Comparison of ENCODE assay signal across 9 mouse cellular contexts in the genomic region with DNA sequence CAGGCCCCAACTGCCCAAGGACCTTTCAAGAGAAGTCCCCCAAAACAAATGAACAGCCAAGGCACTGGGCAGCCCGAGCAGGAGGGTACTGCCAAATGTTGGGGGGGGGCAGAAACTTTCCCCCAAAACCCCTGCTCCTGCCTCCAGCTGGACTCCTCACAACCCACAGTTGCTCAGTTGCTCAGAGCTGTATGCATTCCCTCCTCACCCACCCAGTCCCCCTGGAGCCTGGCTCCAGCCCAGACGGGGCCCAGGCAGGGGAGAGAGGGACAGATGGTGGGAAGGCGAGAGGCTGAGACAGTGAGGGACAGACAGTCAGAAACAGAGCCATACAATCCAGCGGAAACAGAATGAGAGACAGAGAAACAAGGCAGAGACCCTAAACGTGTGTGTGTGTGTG.
DNase-seq lines count a peak whose midpoint lies in the region; ATAC-seq and TF ChIP-seq lines count a peak whose summit lies in the region.
"Had no signal": no experiment of that assay in that cellular context is flagged by ENCODE, and none has a peak within 500 bp of the region (broad histone marks: within the 10 kb centered on the region; RNA-seq: fewer than 3 reads in every experiment).

No protein-coding gene starts in this region.

- peaks cover 34% of the 10 kb centered on the region for H3K4me1 ChIP-seq in forebrain, embryonic 15.5 days
- H3K4me1 ChIP-seq in midbrain, embryonic 11.5 days (ENCODE audit: control insufficient read depth, insufficient read depth, low read length) = peaks cover 6% of the 10 kb centered on the region

- peaks cover 18% of the 10 kb centered on the region for H3K36me3 ChIP-seq in forebrain, embryonic 15.5 days
- peaks cover 28% of the 10 kb centered on the region for H3K36me3 ChIP-seq in midbrain, embryonic 11.5 days (ENCODE audit: control insufficient read depth, insufficient read depth, low read length)

- peak overlapping the region; percentile 83 for H3K27ac ChIP-seq in forebrain, embryonic 15.5 days (replicated peaks)
- peak overlapping the region; percentile 26; the same call in 1 of the 2 replicates for H3K27ac ChIP-seq in midbrain, embryonic 11.5 days (ENCODE audit: low read depth, low read length)
- H3K27ac ChIP-seq: liver, embryonic 12.5 days had no signal

- H3K9me3 ChIP-seq in forebrain, embryonic 15.5 days = no peaks in the 10 kb centered on the region
- H3K9me3 ChIP-seq in midbrain, embryonic 11.5 days (ENCODE audit: control insufficient read depth, low read length) = no peaks in the 10 kb centered on the region; the same call in 1 of the 2 replicates
- H3K9me3 ChIP-seq: liver, embryonic 12.5 days had no signal

- intact Hi-C loops in heart, postnatal 14 days (cut with DNase I) = no loop called here

- 33% methylated on average over 5 of the region's 5 CpGs for WGBS in forebrain, embryonic 15.5 days
- 77% methylated on average over 5 of the region's 5 CpGs for WGBS in midbrain, embryonic 11.5 days

- H3K4me3 ChIP-seq in forebrain, embryonic 15.5 days = no peak overlapping the region
- no peak overlapping the region for H3K4me3 ChIP-seq in midbrain, embryonic 11.5 days (ENCODE audit: low read depth, low read length)
- H3K4me3 ChIP-seq: liver, embryonic 12.5 days had no signal

- TF ChIP-seq CTCF in brain, embryonic 14.5 days (IDR thresholded peaks at IDR 0.05; ENCODE audit: borderline replicate concordance, extremely low read depth, insufficient read depth, insufficient read length) = no peak

- peak; percentile 33 for DNase-seq in heart, postnatal 4 days
- DNase-seq in heart, postnatal 14 days = no peak
- peak; percentile 89 for DNase-seq in brain, embryonic 14.5 days (ENCODE audit: low read depth)
- DNase-seq in midbrain, embryonic 11.5 days (ENCODE audit: low spot score, missing footprints) = no peak
- no peak for DNase-seq in adrenal gland, adult 18-20 months (ENCODE audit: low spot score in 2 of 2)
- DNase-seq in adrenal gland, postnatal 4 days (ENCODE audit: low spot score in 2 of 2) = no peak
- no peak for DNase-seq in spleen, postnatal 4 days (ENCODE audit: low spot score in 2 of 2)

- no peak for TF ChIP-seq POLR2A in brain, embryonic 14.5 days (IDR thresholded peaks at IDR 0.05; ENCODE audit: borderline replicate concordance, extremely low read depth, insufficient read depth, insufficient read length, poor library complexity, severe bottlenecking)

- no peak overlapping the region for H3K9ac ChIP-seq in forebrain, embryonic 15.5 days (replicated peaks)
- H3K9ac ChIP-seq in midbrain, embryonic 11.5 days (ENCODE audit: low read length) = no peak overlapping the region
- H3K9ac ChIP-seq: liver, embryonic 12.5 days had no signal

- ATAC-seq in forebrain, embryonic 15.5 days (replicated peaks) = peak; percentile 83
- peak; percentile 38; the same call in 1 of the 2 replicates for ATAC-seq in midbrain, embryonic 11.5 days (ENCODE audit: low FRiP score)
- ATAC-seq: liver, embryonic 12.5 days had no signal

- H3K4me2 ChIP-seq in forebrain, embryonic 15.5 days (replicated peaks) = no peak overlapping the region
- H3K4me2 ChIP-seq in midbrain, embryonic 11.5 days = no peak overlapping the region
- H3K4me2 ChIP-seq: liver, embryonic 12.5 days had no signal

- H3K27me3 ChIP-seq in forebrain, embryonic 15.5 days = no peaks in the 10 kb centered on the region
- no peaks in the 10 kb centered on the region for H3K27me3 ChIP-seq in midbrain, embryonic 11.5 days (ENCODE audit: control insufficient read depth, insufficient read depth, low read length)
- H3K27me3 ChIP-seq: liver, embryonic 12.5 days had no signal

Comparison
In these comparisons a context has a peak if more than half of its experiments do, and no peak if none do; other contexts are left out.
1. DNase-seq: peak in heart, postnatal 4 days (single experiment) and brain, embryonic 14.5 days (single experiment); none in heart, postnatal 14 days (0 of 2), midbrain, embryonic 11.5 days (single experiment), adrenal gland, adult 18-20 months (0 of 2), adrenal gland, postnatal 4 days (0 of 2) and spleen, postnatal 4 days (0 of 2).